Mouse (Mus musculus) heart, postnatal 0 days (tissue): ENCODE data around the gene Zar1. TPM values are rescaled to one million over a fixed set of nuclear protein-coding genes. Genes with fewer than 3 reads are reported as not detected.
"Not testable (repeated sequence)": the region's sequence is repeated elsewhere in the genome, so short reads cannot be mapped to it uniquely, and the experiment has no call there.

ENCODE experiments used
- ATAC-seq: fragments of 200-750 bp; cut with Nextera tagmentation; 2 replicates; pipeline ENCODE4 v1.8.0; 2017; ENCODE audit warnings: low read depth, moderate number of reproducible peaks, moderate library complexity; ENCODE audit not compliant: insufficient read depth
- DNase-seq: peaks from one replicate; pipeline ENCODE4 v3.0.0-alpha.2; 2016; ENCODE audit warnings: low spot score
- H3K27ac ChIP-seq: fragments of 300-500 bp; sonication (generic); 2 replicates; pipeline ENCODE4 v1.5.1; 2014; ENCODE audit warnings: low read depth, mild to moderate bottlenecking
- H3K27me3 ChIP-seq: fragments of 300-500 bp; sonication (generic); 2 replicates; pipeline ENCODE4 v1.6.1; 2014; ENCODE audit warnings: low read length, mixed read lengths; ENCODE audit not compliant: control insufficient read depth, insufficient read depth
- H3K36me3 ChIP-seq: fragments of 300-500 bp; sonication (generic); replicated peaks from 2 replicates; pipeline ENCODE4 v1.6.1; 2014; ENCODE audit warnings: low read length, mixed read lengths; ENCODE audit not compliant: control insufficient read depth, insufficient read depth
- H3K4me1 ChIP-seq: fragments of 300-500 bp; sonication (generic); 2 replicates; pipeline ENCODE4 v1.6.1; 2014; ENCODE audit warnings: antibody characterized with exemption; ENCODE audit not compliant: control insufficient read depth, insufficient read depth
- H3K4me2 ChIP-seq: fragments of 300-500 bp; sonication (generic); 2 replicates; pipeline ENCODE4 v1.6.1; 2014; ENCODE audit warnings: low read depth, mild to moderate bottlenecking, low read length, moderate library complexity
- H3K4me3 ChIP-seq: fragments of 300-500 bp; sonication (generic); 2 replicates; pipeline ENCODE4 v1.5.1; 2014; ENCODE audit warnings: low read depth, low read length
- H3K9ac ChIP-seq: fragments of 300-500 bp; sonication (generic); replicated peaks from 2 replicates; pipeline ENCODE4 v1.6.1; 2014; ENCODE audit warnings: low read depth, low read length, mixed read lengths
- H3K9me3 ChIP-seq: fragments of 300-500 bp; sonication (generic); replicated peaks from 2 replicates; pipeline ENCODE4 v1.6.1; 2016; ENCODE audit warnings: low read length; ENCODE audit not compliant: control insufficient read depth
- CTCF ChIP-seq: IDR thresholded peaks from 2 replicates; pipeline ENCODE4 v1.5.1; 2016; ENCODE audit warnings: antibody characterized with exemption, control low read depth, low read depth
- EP300 ChIP-seq: IDR thresholded peaks from 2 replicates; pipeline ENCODE4 v1.6.1; 2016; ENCODE audit warnings: antibody characterized with exemption, low read depth
- WGBS: fragments of 180-500 bp; shearing (Covaris S2); extraction: QIAGEN DNeasy Blood & Tissue Kit; methylation state at CpG from one replicate; pipeline ENCODE4 v1.1.7; 2014; 5-methylcytosine and 5-hydroxymethylcytosine counted together
- polyA plus RNA-seq: library from polyadenylated mRNA; unstranded; fragments of >200 nt; fragmentation: Nextera tagmentation; extraction: Ambion mirVana; gene quantifications from 2 replicates; pipeline ENCODE4 v1.2.1, GENCODE M21; 2015
- total RNA-seq: library from RNA; depleted of rRNA; stranded (reverse); fragments of >200 nt; gene quantifications from 2 replicates; pipeline ENCODE4 v1.2.3, GENCODE M21; 2014; ENCODE audit warnings: low replicate concordance

Zar1 gene
- total and polyA plus RNA-seq, 2 experiments from 2014 or later: not detected

GRCm38 (mm10) chr5:72587192-72587681 is 6.2 kb upstream of the Zar1 start, which contains the start of gene Gm5868:
Gene Gm5868 (minus strand): TSS chr5:72587551.
- Histone ChIP-seq H3K4me1 (peaks cover 6% of the 10 kb centered on the region), H3K9me3 (no peaks in the 10 kb centered on the region), H3K27me3 (peaks cover 25% of the 10 kb centered on the region), H3K36me3 (no peaks in the 10 kb centered on the region), H3K27ac (no peak within 1 kb of the TSS), H3K4me2 (peak within 1 kb of the TSS; percentile 59), H3K9ac (no peak within 1 kb of the TSS), H3K4me3 (peak within 1 kb of the TSS; percentile 43)
- DNase-seq: no peak
- 2% methylated on average over 35 of the region's 38 CpGs for WGBS
- TF ChIP-seq CTCF (no peak), EP300 (no peak)
- ATAC-seq: no peak

- H3K4me1 ChIP-seq, H3K36me3 ChIP-seq, DNase-seq, ATAC-seq, H3K27ac ChIP-seq, H3K9me3 ChIP-seq, H3K9ac ChIP-seq: not testable (repeated sequence)
- WGBS: 39% methylated on average over 25 of the region's 25 CpGs
- Histone ChIP-seq H3K27me3 (peaks cover 25% of the 10 kb centered on the region), H3K4me2 (peak overlapping the region; percentile 59), H3K4me3 (peak overlapping the region; percentile 43)
These were observed 5.7 kb upstream of the Zar1 start for GRCm38 (mm10) chr5:72586667-72587191.

- not testable (repeated sequence) for H3K4me2 ChIP-seq, H3K9ac ChIP-seq, H3K27ac ChIP-seq, DNase-seq, H3K4me1 ChIP-seq, H3K4me3 ChIP-seq, H3K9me3 ChIP-seq, H3K36me3 ChIP-seq, ATAC-seq
- H3K27me3 ChIP-seq: peaks cover 31% of the 10 kb centered on the region
- peak; percentile 20; the same call in 1 of the 2 replicates for TF ChIP-seq CTCF
- WGBS: 53% methylated on average over 7 of the region's 7 CpGs
These were observed 5.1 kb upstream of the Zar1 start for GRCm38 (mm10) chr5:72586122-72586521.

- 9% methylated on average over 39 of the region's 73 CpGs for WGBS
These were observed 725 bp downstream of the Zar1 start for GRCm38 (mm10) chr5:72580088-72580969.

GRCm38 (mm10) chr5:72579599-72579998 is 1.5 kb downstream of the Zar1 start:
- ATAC-seq, H3K4me3 ChIP-seq, H3K36me3 ChIP-seq, H3K9ac ChIP-seq, H3K4me2 ChIP-seq, H3K4me1 ChIP-seq, H3K27ac ChIP-seq, H3K9me3 ChIP-seq, DNase-seq: not testable (repeated sequence)
- WGBS: 72% methylated on average over 10 of the region's 10 CpGs
- peaks cover 31% of the 10 kb centered on the region for H3K27me3 ChIP-seq

More at GRCm38 (mm10) chr5:72580088-72580969, 725 bp downstream of the Zar1 start:
- H3K9me3 ChIP-seq, H3K36me3 ChIP-seq, H3K27ac ChIP-seq, H3K9ac ChIP-seq, DNase-seq, H3K4me1 ChIP-seq: not testable (repeated sequence)
- peak overlapping the region; percentile 49 for H3K4me3 ChIP-seq
- ATAC-seq: 0 out of 2 replicates have a peak, but pooled peaks have one; percentile 30
- peak overlapping the region; percentile 63 for H3K4me2 ChIP-seq
- peaks cover 31% of the 10 kb centered on the region for H3K27me3 ChIP-seq
